Mouse (Mus musculus): ENCODE data around the gene Agfg2. TPM values are rescaled to one million over a fixed set of nuclear protein-coding genes. Genes with fewer than 3 reads are reported as not detected.

The Agfg2 gene
- polyA plus RNA-seq, 1 experiment from 2014 or later, result 14.2 TPM

DNA sequence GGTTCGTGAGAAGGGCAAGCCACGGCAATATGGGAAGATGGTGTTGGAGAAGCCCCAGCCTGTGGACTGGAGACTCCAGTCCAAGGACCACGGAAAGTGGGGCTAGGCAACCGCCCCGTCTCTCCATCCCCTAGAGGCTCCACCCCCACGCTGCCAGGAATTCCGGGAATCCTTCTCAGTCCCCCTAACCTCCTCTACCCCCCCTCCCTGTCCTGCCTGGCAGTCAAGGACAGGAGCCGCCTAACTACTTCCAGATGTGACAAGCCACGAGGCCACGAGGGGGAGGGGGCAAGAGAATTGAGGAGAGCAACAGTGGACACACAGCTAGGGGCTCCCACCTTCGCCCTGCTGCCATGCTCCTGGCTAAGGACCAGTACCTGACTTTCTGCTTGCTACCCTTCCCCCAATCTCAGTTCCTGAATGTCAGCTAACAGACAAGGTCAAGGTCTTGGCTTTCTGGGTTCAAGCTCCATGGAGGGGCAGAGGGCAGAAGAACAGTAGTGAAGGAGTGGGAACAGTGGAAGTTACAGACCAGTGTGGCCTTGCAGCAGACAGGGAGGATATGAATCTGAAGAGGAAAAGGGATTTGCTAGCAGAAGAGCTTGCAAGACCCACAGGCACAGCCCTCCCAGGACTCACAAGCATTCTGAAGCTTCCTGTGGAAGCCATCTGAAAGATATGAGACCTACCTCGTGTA is 73.8 kb downstream of the Agfg2 start:
- Histone ChIP-seq H3K9ac (replicated peaks; ENCODE audit: low read depth) (no peak overlapping the region; the same call in 1 of the 2 replicates), H3K4me2 (replicated peaks; ENCODE audit: low read depth, low read length) (peak overlapping the region; percentile 42), H3K4me1 (ENCODE audit: insufficient read depth, low read depth, low read length) (peaks cover 24% of the 10 kb centered on the region; the same call in 1 of the 2 replicates), H3K36me3 (ENCODE audit: insufficient read depth, low read length) (no peaks in the 10 kb centered on the region), H3K27me3 (replicated peaks; ENCODE audit: insufficient read depth, low read length) (no peaks in the 10 kb centered on the region), H3K27ac (ENCODE audit: low read length) (peak overlapping the region; percentile 84), H3K4me3 (ENCODE audit: low read depth, low read length) (peak overlapping the region; percentile 20; the same call in 1 of the 2 replicates), H3K9me3 (ENCODE audit: low read length) (no peaks in the 10 kb centered on the region)
- WGBS, result 13% methylated on average over 8 of the region's 12 CpGs
- peak; percentile 24; the same call in 1 of the 2 replicates for TF ChIP-seq CTCF (IDR thresholded peaks at IDR 0.05)
- no peak for TF ChIP-seq EP300 (IDR thresholded peaks at IDR 0.05)
- ATAC-seq (peak; percentile 73), DNase-seq (ENCODE audit: low spot score) (peak; percentile 81)

- peak overlapping the region; percentile 84; the same call in 1 of the 2 replicates for H3K27ac ChIP-seq (ENCODE audit: low read length)
- no peak for DNase-seq (ENCODE audit: low spot score)
- H3K9ac ChIP-seq (replicated peaks; ENCODE audit: low read depth), result no peak overlapping the region; the same call in 1 of the 2 replicates
Measured at GRCm38 (mm10) chr5:137610056-137610455, 74.5 kb downstream of the Agfg2 start.

DNA sequence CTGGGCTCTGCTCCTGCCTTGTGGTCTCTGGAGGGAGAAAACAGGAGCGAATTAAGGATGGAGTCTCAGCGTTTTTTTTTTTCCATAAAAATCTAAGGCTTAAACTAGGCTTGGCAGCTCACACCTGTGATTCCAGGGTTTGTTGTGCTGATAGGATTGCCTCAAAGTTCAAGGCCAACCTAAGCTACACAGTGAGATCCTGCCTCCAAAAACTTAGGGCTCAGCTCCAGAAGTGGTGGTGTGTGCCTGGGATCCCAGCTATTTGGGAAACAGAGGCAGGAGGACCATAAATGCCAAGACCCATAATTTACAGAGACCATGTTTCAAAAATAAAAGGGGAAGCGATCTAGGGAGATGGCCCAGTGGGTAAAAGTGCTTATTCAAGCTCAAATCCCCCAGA is 75.2 kb downstream of the Agfg2 start:
- no peaks in the 10 kb centered on the region for H3K9me3 ChIP-seq (ENCODE audit: low read length)
- TF ChIP-seq CTCF (IDR thresholded peaks at IDR 0.05) (no peak), EP300 (IDR thresholded peaks at IDR 0.05) (no peak)
- DNase-seq (ENCODE audit: low spot score) (no peak), ATAC-seq (no peak)
- H3K36me3 ChIP-seq (ENCODE audit: insufficient read depth, low read length), result no peaks in the 10 kb centered on the region
- no peak overlapping the region for H3K4me3 ChIP-seq (ENCODE audit: low read depth, low read length)
- H3K9ac ChIP-seq (replicated peaks; ENCODE audit: low read depth), result no peak overlapping the region
- 76% methylated on average over 3 of the region's 3 CpGs for WGBS
- H3K27ac ChIP-seq (ENCODE audit: low read length), result no peak overlapping the region
- H3K27me3 ChIP-seq (replicated peaks; ENCODE audit: insufficient read depth, low read length), result no peaks in the 10 kb centered on the region
- peaks cover 24% of the 10 kb centered on the region; the same call in 1 of the 2 replicates for H3K4me1 ChIP-seq (ENCODE audit: insufficient read depth, low read depth, low read length)
- no peak overlapping the region for H3K4me2 ChIP-seq (replicated peaks; ENCODE audit: low read depth, low read length)

More at GRCm38 (mm10) chr5:137610056-137610455, 74.5 kb downstream of the Agfg2 start:
- Histone ChIP-seq H3K4me2 (replicated peaks; ENCODE audit: low read depth, low read length) (peak overlapping the region; percentile 42), H3K36me3 (ENCODE audit: insufficient read depth, low read length) (no peaks in the 10 kb centered on the region), H3K9me3 (ENCODE audit: low read length) (no peaks in the 10 kb centered on the region), H3K27me3 (replicated peaks; ENCODE audit: insufficient read depth, low read length) (no peaks in the 10 kb centered on the region), H3K4me3 (ENCODE audit: low read depth, low read length) (0 out of 2 replicates have a peak overlapping the region, but pooled peaks have one; percentile 20), H3K4me1 (ENCODE audit: insufficient read depth, low read depth, low read length) (peaks cover 24% of the 10 kb centered on the region; the same call in 1 of the 2 replicates)
- no peak for ATAC-seq
- TF ChIP-seq EP300 (IDR thresholded peaks at IDR 0.05) (no peak), CTCF (IDR thresholded peaks at IDR 0.05) (no peak)
- WGBS, result 48% methylated on average over 4 of the region's 4 CpGs

- H3K4me1 ChIP-seq (ENCODE audit: insufficient read depth, low read depth, low read length), result peaks cover 24% of the 10 kb centered on the region; the same call in 1 of the 2 replicates
- no peak overlapping the region for H3K27ac ChIP-seq (ENCODE audit: low read length)
- 29% methylated on average over 22 of the region's 23 CpGs for WGBS
- H3K36me3 ChIP-seq (ENCODE audit: insufficient read depth, low read length), result no peaks in the 10 kb centered on the region
- TF ChIP-seq CTCF (IDR thresholded peaks at IDR 0.05), result peak; percentile 45
- no peak for TF ChIP-seq EP300 (IDR thresholded peaks at IDR 0.05)
- DNase-seq (ENCODE audit: low spot score) (peak; percentile 32), ATAC-seq (no peak)
- 0 out of 2 replicates have a peak overlapping the region, but pooled peaks have one; percentile 26 for H3K9ac ChIP-seq (replicated peaks; ENCODE audit: low read depth)
- H3K4me3 ChIP-seq (ENCODE audit: low read depth, low read length), result no peak overlapping the region
- H3K9me3 ChIP-seq (ENCODE audit: low read length), result no peaks in the 10 kb centered on the region
- H3K27me3 ChIP-seq (replicated peaks; ENCODE audit: insufficient read depth, low read length), result no peaks in the 10 kb centered on the region
- peak overlapping the region; percentile 46 for H3K4me2 ChIP-seq (replicated peaks; ENCODE audit: low read depth, low read length)
Measured at GRCm38 (mm10) chr5:137608654-137609190, 75.8 kb downstream of the Agfg2 start.

DNA sequence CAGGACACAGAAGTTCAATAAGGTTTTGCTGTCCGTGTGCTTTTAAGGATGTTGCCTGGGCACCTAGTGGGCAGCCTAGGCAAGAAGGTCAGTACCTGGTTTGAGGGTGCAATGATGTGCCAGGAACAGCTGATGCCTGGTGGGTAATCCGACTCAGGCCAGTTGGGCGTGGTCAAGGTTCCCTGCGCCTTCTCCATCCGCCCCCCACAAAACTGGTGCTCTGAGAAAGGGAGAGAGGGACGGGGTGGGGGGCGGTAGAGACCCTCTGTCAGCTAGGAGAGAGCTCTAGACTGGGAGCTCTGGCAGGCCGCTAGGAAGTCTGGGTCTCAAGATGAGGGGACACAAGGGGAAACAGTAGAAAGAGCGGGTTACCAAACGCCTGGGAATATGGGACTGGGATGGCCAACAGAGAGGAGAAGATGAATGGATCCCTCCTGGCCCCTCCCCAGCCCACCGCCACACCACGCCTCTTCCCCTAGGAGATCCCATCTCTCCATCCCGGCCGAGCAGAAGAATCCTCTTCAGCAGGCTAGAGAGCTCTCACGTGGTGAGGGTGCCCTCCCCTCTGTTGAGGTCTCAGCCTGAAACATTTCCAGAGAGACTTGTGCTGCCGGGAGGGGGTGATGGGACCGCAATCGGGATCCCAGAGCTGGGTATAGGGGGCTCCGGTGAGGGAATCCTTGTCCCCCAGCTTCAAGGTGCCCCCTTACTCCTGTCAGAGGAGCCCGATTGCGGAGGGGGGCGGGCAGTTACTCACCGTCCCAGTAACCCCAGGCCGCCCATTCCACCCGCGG is 76.5 kb downstream of the Agfg2 start:
- DNase-seq (ENCODE audit: low spot score), result no peak
- no peaks in the 10 kb centered on the region for H3K36me3 ChIP-seq (ENCODE audit: insufficient read depth, low read length)
- ATAC-seq, result no peak
- peak overlapping the region; percentile 46 for H3K4me2 ChIP-seq (replicated peaks; ENCODE audit: low read depth, low read length)
- TF ChIP-seq CTCF (IDR thresholded peaks at IDR 0.05), result no peak
- TF ChIP-seq EP300 (IDR thresholded peaks at IDR 0.05), result no peak
- no peaks in the 10 kb centered on the region for H3K9me3 ChIP-seq (ENCODE audit: low read length)
- peaks cover 24% of the 10 kb centered on the region; the same call in 1 of the 2 replicates for H3K4me1 ChIP-seq (ENCODE audit: insufficient read depth, low read depth, low read length)
- no peak overlapping the region for H3K27ac ChIP-seq (ENCODE audit: low read length)
- 0 out of 2 replicates have a peak overlapping the region, but pooled peaks have one; percentile 26 for H3K9ac ChIP-seq (replicated peaks; ENCODE audit: low read depth)
- 33% methylated on average over 25 of the region's 26 CpGs for WGBS
- H3K4me3 ChIP-seq (ENCODE audit: low read depth, low read length), result no peak overlapping the region
- no peaks in the 10 kb centered on the region for H3K27me3 ChIP-seq (replicated peaks; ENCODE audit: insufficient read depth, low read length)

- peak overlapping the region; percentile 61 for H3K4me2 ChIP-seq (replicated peaks; ENCODE audit: low read depth, low read length)
- under 1% methylated on average over 22 of the region's 22 CpGs for WGBS
- ATAC-seq, result no peak
Measured at GRCm38 (mm10) chr5:137601365-137601729, 83.2 kb downstream of the Agfg2 start.

More at GRCm38 (mm10) chr5:137601365-137601729, 83.2 kb downstream of the Agfg2 start:
- Histone ChIP-seq H3K4me3 (ENCODE audit: low read depth, low read length) (peak overlapping the region; percentile 75), H3K27me3 (replicated peaks; ENCODE audit: insufficient read depth, low read length) (no peaks in the 10 kb centered on the region), H3K9me3 (ENCODE audit: low read length) (no peaks in the 10 kb centered on the region), H3K4me1 (ENCODE audit: insufficient read depth, low read depth, low read length) (peaks cover 5% of the 10 kb centered on the region), H3K36me3 (ENCODE audit: insufficient read depth, low read length) (no peaks in the 10 kb centered on the region), H3K9ac (replicated peaks; ENCODE audit: low read depth) (0 out of 2 replicates have a peak overlapping the region, but pooled peaks have one; percentile 39), H3K27ac (ENCODE audit: low read length) (peak overlapping the region; percentile 47)
- peak; percentile 53 for DNase-seq (ENCODE audit: low spot score)
- no peak for TF ChIP-seq CTCF (IDR thresholded peaks at IDR 0.05)

All from lung, postnatal 0 days (tissue).